Mouse (Mus musculus) intestine, postnatal 0 days (tissue): ENCODE results near the gene Slc30a9. TPM values are rescaled to one million over a fixed set of nuclear protein-coding genes. Genes with fewer than 3 reads are reported as not detected.

ENCODE experiments used
- ATAC-seq: fragments of 200-750 bp; cut with Nextera tagmentation; 2 replicates; pipeline ENCODE4 v1.8.0; 2017; ENCODE audit warnings: mild to moderate bottlenecking, moderate TSS enrichment, moderate library complexity
- H3K27ac ChIP-seq: fragments of 300-500 bp; sonication (generic); 2 replicates; pipeline ENCODE4 v1.5.1; 2014; ENCODE audit warnings: mild to moderate bottlenecking, low read depth, low read length, moderate library complexity
- H3K27me3 ChIP-seq: fragments of 300-500 bp; sonication (generic); replicated peaks from 2 replicates; pipeline ENCODE4 v1.6.1; 2014; ENCODE audit warnings: low read length, mixed read lengths; ENCODE audit not compliant: control insufficient read depth, insufficient read depth
- H3K36me3 ChIP-seq: fragments of 300-500 bp; sonication (generic); 2 replicates; pipeline ENCODE4 v1.6.1; 2014; ENCODE audit warnings: mild to moderate bottlenecking, moderate library complexity; ENCODE audit not compliant: control insufficient read depth, insufficient read depth
- H3K4me1 ChIP-seq: fragments of 300-500 bp; sonication (generic); replicated peaks from 2 replicates; pipeline ENCODE4 v1.6.1; 2014; ENCODE audit warnings: antibody characterized with exemption, low read length, mixed read lengths; ENCODE audit not compliant: control insufficient read depth, insufficient read depth
- H3K4me2 ChIP-seq: fragments of 300-500 bp; sonication (generic); replicated peaks from 2 replicates; pipeline ENCODE4 v1.6.1; 2014; ENCODE audit warnings: low read depth, mild to moderate bottlenecking, moderate library complexity
- H3K4me3 ChIP-seq: fragments of 300-500 bp; sonication (generic); 2 replicates; pipeline ENCODE4 v1.5.1; 2014; ENCODE audit warnings: low read depth, low read length
- H3K9ac ChIP-seq: fragments of 300-500 bp; sonication (generic); 2 replicates; pipeline ENCODE4 v1.6.1; 2014; ENCODE audit warnings: mild to moderate bottlenecking, low read depth, low read length
- H3K9me3 ChIP-seq: fragments of 300-500 bp; sonication (generic); 2 replicates; pipeline ENCODE4 v1.6.1; 2016; ENCODE audit warnings: mixed run types; ENCODE audit not compliant: control insufficient read depth
- CTCF ChIP-seq: sonication (generic); IDR thresholded peaks from 2 replicates; pipeline ENCODE4 v1.5.1; 2016; ENCODE audit warnings: low read depth, mild to moderate bottlenecking, control low read depth, antibody characterized with exemption, moderate library complexity
- WGBS: fragments of 180-500 bp; shearing (Covaris S2); extraction: QIAGEN DNeasy Blood & Tissue Kit; methylation state at CpG from one replicate; pipeline ENCODE4 v1.1.7; 2014; 5-methylcytosine and 5-hydroxymethylcytosine counted together
- polyA plus RNA-seq: library from polyadenylated mRNA; unstranded; fragments of >200 nt; fragmentation: Nextera tagmentation; extraction: Ambion mirVana; gene quantifications from 2 replicates; pipeline ENCODE4 v1.2.1, GENCODE M21; 2015

Gene Slc30a9
- polyA plus RNA-seq, 1 experiment from 2014 or later, result 74.1 TPM

GRCm38 (mm10) chr5:67404380-67404779 lies 97.6 kb downstream of the Slc30a9 start:
- no peak overlapping the region for H3K4me2 ChIP-seq
- H3K4me3 ChIP-seq, result no peak overlapping the region
- H3K27me3 ChIP-seq, result no peaks in the 10 kb centered on the region
- WGBS, result 43% methylated on average over 7 of the region's 7 CpGs
- no peak overlapping the region for H3K9ac ChIP-seq
- no peak for ATAC-seq
- H3K27ac ChIP-seq, result no peak overlapping the region
- no peaks in the 10 kb centered on the region for H3K9me3 ChIP-seq
- H3K4me1 ChIP-seq, result no peaks in the 10 kb centered on the region
- no peak for TF ChIP-seq CTCF
- H3K36me3 ChIP-seq, result no peaks in the 10 kb centered on the region

DNA sequence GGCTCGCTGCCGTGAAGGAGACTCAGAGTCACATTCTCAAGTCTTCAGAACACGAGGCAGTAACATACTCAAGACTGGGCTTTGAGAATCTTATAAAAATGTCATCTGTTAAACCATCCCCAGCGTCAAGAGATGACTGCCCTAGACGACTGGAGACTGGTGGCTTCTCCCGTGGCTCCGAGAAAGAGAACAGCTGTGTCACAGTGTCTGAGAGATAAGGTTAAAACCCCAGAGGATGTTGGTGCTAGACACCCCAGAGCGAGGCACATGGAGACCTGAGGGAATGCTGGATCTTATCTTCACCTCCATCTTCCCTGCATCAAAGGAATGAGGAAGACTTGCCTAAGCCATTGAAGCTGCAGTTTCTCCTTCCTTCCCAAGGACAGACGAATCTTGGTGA lies 98.2 kb downstream of the Slc30a9 start:
- Histone ChIP-seq H3K4me1 (no peaks in the 10 kb centered on the region), H3K27ac (no peak overlapping the region), H3K9ac (no peak overlapping the region), H3K9me3 (no peaks in the 10 kb centered on the region), H3K36me3 (no peaks in the 10 kb centered on the region), H3K4me2 (no peak overlapping the region), H3K4me3 (no peak overlapping the region), H3K27me3 (no peaks in the 10 kb centered on the region)
- 73% methylated on average over 9 of the region's 9 CpGs for WGBS
- TF ChIP-seq CTCF, result no peak
- ATAC-seq, result no peak

Other genes with a start within 250 kb of the Slc30a9 start
- 10.8 and 12.0 TPM in 2 replicates for gene Phox2b, start 207.7 kb upstream of the Slc30a9 start, polyA plus RNA-seq
- gene Tmem33, start 46.4 kb upstream of the Slc30a9 start, polyA plus RNA-seq, result 140 TPM in 2 replicates
- gene Bend4, start 121.4 kb downstream of the Slc30a9 start, polyA plus RNA-seq, result 4.9 and 5.3 TPM in 2 replicates